Mouse (Mus musculus): ENCODE data around the gene Kat8. TPM values are rescaled to one million over a fixed set of nuclear protein-coding genes. Genes with fewer than 3 reads are reported as not detected.
"Not testable (repeated sequence)": the region's sequence is repeated elsewhere in the genome, so short reads cannot be mapped to it uniquely, and the experiment has no call there.

Gene Kat8
- polyA plus RNA-seq, 3 experiments from 2014 or later: 18.5 to 41.8 (median 34.5) TPM

GRCm38 (mm10) chr7:127932273-127933031, 20.1 kb downstream of the Kat8 start:
- ATAC-seq: no peak

- ATAC-seq: no peak
These were observed 21.8 kb downstream of the Kat8 start for GRCm38 (mm10) chr7:127934075-127934474.

GRCm38 (mm10) chr7:127935028-127935722, 22.9 kb downstream of the Kat8 start:
- peak; percentile 99 for ATAC-seq

DNA sequence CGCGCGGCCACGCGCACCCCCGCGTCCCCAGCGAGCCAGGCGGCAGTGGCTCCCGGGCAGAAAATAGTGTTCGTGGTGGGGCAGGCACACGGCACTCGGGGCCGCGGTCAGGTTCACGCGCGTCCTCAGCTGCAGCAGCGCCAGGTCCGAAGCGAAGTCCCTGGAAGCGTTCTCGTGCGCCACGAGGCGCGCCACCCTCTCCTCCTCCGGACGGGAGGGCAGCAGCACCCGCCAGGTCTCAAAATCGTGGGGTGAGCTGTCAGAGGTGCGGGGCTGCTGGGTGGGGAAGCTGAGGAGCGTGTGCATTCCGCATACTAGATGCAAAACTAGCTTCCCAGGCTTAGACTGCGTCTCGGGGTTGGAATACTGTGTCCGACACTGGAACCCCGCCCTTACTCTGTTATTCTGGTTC, 23.4 kb downstream of the Kat8 start:
- ATAC-seq: peak; percentile 29

- ATAC-seq: no peak
These were observed 24.0 kb downstream of the Kat8 start for GRCm38 (mm10) chr7:127936216-127936884.

- not testable (repeated sequence) for ATAC-seq
These were observed 29.8 kb downstream of the Kat8 start for GRCm38 (mm10) chr7:127942097-127942496.

GRCm38 (mm10) chr7:127944614-127945013, 32.3 kb downstream of the Kat8 start:
- ATAC-seq: no peak

GRCm38 (mm10) chr7:127946470-127947023, 34.2 kb downstream of the Kat8 start, which contains the start of gene Prss36:
TSS of gene Prss36 (minus strand) at chr7:127946725.
- no peak for ATAC-seq

DNA sequence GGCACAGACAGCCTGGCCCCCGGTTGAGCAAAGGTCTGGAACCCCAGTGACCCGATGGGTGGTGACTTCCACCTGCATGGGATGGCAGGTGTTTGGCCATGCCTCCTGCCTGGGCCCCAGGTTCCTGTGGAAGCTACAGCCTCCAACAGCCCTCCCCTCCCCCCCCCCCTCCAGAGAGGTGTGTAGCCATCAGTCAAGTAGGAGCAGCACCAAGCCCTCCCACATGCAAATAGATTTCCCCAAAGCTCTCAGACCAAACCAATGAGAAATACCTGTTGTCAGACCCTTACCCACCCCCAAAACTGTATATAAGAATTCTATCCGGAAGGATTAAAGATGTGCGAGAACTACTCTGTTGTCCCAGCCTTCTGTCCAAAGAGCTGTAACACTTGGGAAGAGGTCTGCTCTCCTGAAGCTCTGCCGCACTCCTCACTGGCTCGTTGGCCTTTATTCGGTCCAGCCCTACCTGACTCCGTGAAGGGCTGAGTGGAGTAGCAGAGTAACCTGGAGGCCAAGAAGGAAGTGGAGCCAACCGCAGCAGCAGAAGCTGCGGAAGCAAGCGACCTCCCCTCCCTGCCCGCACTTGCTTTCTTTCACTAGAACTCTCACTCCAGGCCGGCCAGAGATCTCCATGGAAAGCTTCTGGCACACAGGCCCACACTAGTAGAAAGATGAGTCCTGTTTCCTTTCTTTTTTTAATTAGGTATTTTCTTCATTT, 40.7 kb downstream of the Kat8 start:
- ATAC-seq: no peak

GRCm38 (mm10) chr7:127959364-127959763, 47.0 kb downstream of the Kat8 start:
- no peak for ATAC-seq

DNA sequence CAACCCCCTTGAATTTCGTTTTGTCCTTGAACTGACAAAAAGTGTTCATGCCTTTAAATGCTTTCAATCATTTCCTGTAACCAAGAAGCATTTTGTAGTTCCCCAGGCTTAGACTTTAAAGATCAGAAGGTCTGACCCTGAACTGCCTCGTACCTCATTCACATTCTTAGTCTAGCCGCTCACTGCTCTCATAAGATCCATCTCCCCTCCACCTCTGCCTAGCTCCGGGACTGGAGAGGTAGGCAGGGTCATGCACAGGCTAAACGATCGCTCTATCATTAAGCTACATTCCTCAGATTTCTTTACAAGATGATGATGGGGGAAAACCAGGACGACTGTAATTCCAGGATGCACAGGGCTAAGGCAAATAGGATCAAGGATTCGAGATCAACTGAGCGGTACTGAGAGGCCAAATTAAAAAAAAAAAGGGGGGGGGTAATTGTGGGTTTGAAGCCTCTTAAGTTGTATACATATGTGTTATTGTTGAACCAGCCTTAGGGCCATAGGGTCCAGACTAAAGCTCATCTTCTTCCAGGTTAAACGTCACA, 54.1 kb downstream of the Kat8 start:
- ATAC-seq: no peak

- ATAC-seq: peak; percentile 82
These were observed 54.9 kb downstream of the Kat8 start, which contains the start of gene Fus for GRCm38 (mm10) chr7:127967004-127967921. TSS of gene Fus (plus strand) at chr7:127967457.

DNA sequence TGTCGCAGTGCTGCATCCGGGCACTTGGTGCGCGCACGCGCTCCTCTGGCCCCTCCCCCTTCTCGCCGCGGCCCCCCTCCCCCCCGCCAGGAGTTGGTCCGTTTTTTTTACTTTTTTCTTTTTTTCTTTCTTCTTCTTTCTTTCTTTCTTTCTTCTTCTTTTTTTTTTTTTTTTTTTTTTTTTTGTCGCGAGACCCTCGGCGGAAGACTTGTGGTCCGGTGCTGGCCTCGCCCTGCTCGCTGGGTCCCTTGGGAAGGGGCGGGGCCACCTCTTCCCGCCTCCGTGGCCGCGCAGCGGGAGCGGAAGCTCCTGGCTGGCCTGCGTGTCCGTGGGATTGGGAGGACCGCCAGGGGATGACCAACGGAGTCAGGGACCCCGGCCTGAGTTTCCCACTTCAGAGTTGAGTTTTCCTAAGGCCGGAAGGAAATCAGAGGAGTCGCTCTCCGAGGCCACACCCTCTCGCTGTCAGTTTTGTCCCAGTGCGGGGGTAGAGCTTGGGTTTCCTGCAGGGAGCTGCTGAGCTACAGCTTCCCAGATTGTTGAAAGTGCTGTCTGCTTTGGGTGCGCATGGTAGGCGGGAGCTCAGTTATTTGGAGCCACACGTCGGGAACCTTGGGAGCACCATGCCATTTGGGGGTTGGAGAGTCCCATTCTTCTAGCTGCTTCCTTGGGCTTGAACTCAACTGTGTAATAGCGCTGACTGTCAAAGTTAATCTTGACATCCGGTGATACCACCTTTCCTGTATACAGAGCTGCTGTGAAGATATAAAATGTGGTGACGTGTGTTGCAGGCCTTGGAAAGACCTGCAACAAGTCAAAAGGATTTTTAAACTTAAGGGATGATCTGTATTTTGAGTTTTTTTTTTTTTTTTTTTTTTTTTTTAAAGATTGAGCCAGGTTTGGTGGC, 55.9 kb downstream of the Kat8 start:
- peak; percentile 61 for ATAC-seq

DNA sequence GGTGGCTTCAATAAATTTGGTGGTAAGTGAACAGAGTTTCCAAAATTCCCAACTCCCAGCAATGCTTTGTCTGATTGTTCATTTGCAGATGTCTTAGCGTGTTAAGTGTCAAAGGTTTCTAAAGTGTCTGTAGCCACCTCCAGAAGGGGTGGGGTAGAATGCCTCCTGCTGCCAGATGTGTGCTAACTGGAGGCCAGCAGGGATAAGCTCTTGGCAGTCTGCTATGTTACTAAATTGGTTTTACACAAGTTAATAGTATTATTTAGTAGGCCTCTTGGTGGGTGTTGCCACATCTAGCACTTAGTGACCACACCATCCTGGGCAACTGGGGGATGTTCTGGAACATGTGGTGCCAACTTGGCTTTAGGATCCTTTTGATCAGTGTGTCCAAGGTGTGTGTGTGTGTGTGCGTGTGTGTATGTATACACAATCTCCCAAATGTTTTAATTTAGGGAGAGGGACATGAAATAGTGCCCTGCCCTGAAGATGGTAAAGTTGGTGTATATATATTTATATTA, 62.2 kb downstream of the Kat8 start:
- ATAC-seq: no peak

Other genes with a start within 250 kb of the Kat8 start
- 10 to 100 TPM in 1 of 3 experiments, 1 to 10 TPM in 2; 3.2 to 10.9 (median 4.9) TPM for gene Bcl7c, start 203.6 kb upstream of the Kat8 start, polyA plus RNA-seq (2017; shearing (Covaris generic))
- gene Ctf1, start 199.8 kb upstream of the Kat8 start, polyA plus RNA-seq (2017; shearing (Covaris generic)): not detected
- not detected for gene Ctf2, start 180.3 kb upstream of the Kat8 start, polyA plus RNA-seq (2017; shearing (Covaris generic))
- gene Fbxl19, start 168.0 kb upstream of the Kat8 start, polyA plus RNA-seq (2017; shearing (Covaris generic)): under 1 TPM; 0.31 to 0.87 (median 0.84) TPM
- 10 to 100 TPM; 11.3 to 14.3 (median 14.2) TPM for gene Orai3, start 142.7 kb upstream of the Kat8 start, polyA plus RNA-seq (2017; shearing (Covaris generic))
- gene Setd1a, start 135.8 kb upstream of the Kat8 start, polyA plus RNA-seq (2017; shearing (Covaris generic)): 1 to 10 TPM; 3.9 to 7.9 (median 6.8) TPM
- not detected for gene Gm49388, start 126.9 kb upstream of the Kat8 start, polyA plus RNA-seq (2017; shearing (Covaris generic))
- 1 to 10 TPM; 3.6 to 5.5 (median 5.2) TPM for gene Hsd3b7, start 111.9 kb upstream of the Kat8 start, polyA plus RNA-seq (2017; shearing (Covaris generic))
- 10 to 100 TPM; 38.1 to 69.3 (median 57.4) TPM for gene Stx4a, start 88.2 kb upstream of the Kat8 start, polyA plus RNA-seq (2017; shearing (Covaris generic))
- under 1 TPM in 1 of 3 experiments, not detected in 2; 0.09 TPM for gene Stx1b, start 88.0 kb upstream of the Kat8 start, polyA plus RNA-seq (2017; shearing (Covaris generic))
- 10 to 100 TPM; 17.4 to 29.8 (median 23.1) TPM for gene Zfp646, start 36.3 kb upstream of the Kat8 start, polyA plus RNA-seq (2017; shearing (Covaris generic))
- gene Zfp668, start 35.7 kb upstream of the Kat8 start, polyA plus RNA-seq (2017; shearing (Covaris generic)): 10 to 100 TPM in 2 of 3 experiments, 1 to 10 TPM in 1; 8.6 to 11.1 (median 10.7) TPM
- gene Prss53, start 21.5 kb upstream of the Kat8 start, polyA plus RNA-seq (2017; shearing (Covaris generic)): under 1 TPM in 2 of 3 experiments, not detected in 1; 0.54 TPM
- not detected for gene Gm21974, start 17.1 kb upstream of the Kat8 start, polyA plus RNA-seq (2017; shearing (Covaris generic))
- gene Vkorc1, start 16.9 kb upstream of the Kat8 start, polyA plus RNA-seq (2017; shearing (Covaris generic)): 10 to 100 TPM; 22.2 to 56.5 (median 56.1) TPM
- gene Bckdk, start 8.4 kb upstream of the Kat8 start, polyA plus RNA-seq (2017; shearing (Covaris generic)): 10 to 100 TPM; 64.4 to 75.5 (median 66.0) TPM
- gene Prss8, start 17.6 kb downstream of the Kat8 start, polyA plus RNA-seq (2017; shearing (Covaris generic)): not detected
- 1 to 10 TPM; 1.5 to 3.7 (median 3.0) TPM for gene Prss36, start 34.2 kb downstream of the Kat8 start, polyA plus RNA-seq (2017; shearing (Covaris generic))
- 10 to 100 TPM; 42.5 to 56.3 (median 52.6) TPM for gene Fus, start 54.9 kb downstream of the Kat8 start, polyA plus RNA-seq (2017; shearing (Covaris generic))
- gene Pycard, start 81.4 kb downstream of the Kat8 start, polyA plus RNA-seq (2017; shearing (Covaris generic)): 100 to 1,000 TPM; 229 to 406 (median 231) TPM
- gene Trim72, start 91.4 kb downstream of the Kat8 start, polyA plus RNA-seq (2017; shearing (Covaris generic)): not detected
- 1 to 10 TPM in 2 of 3 experiments, under 1 TPM in 1; 0.09 to 1.2 (median 1.1) TPM for gene Itgam, start 150.1 kb downstream of the Kat8 start, polyA plus RNA-seq (2017; shearing (Covaris generic))
- under 1 TPM in 1 of 3 experiments, not detected in 2; 0.87 TPM for gene Gm49368, start 150.2 kb downstream of the Kat8 start, polyA plus RNA-seq (2017; shearing (Covaris generic))
- gene Itgax, start 217.0 kb downstream of the Kat8 start, polyA plus RNA-seq (2017; shearing (Covaris generic)): 1 to 10 TPM in 1 of 3 experiments, not detected in 2; 1.1 TPM
- gene Itgad, start 241.9 kb downstream of the Kat8 start, polyA plus RNA-seq (2017; shearing (Covaris generic)): 1 to 10 TPM in 1 of 3 experiments, not detected in 2; 1.0 TPM